ENCODE assay signal across 8 mouse cellular contexts in genomic region chr13:54610613-54610971, GRCm38 (mm10). TPM values are rescaled to one million over a fixed set of nuclear protein-coding genes. Genes with fewer than 3 reads are reported as not detected.
A peak's percentile ranks its signal among the peaks of the same experiment; 100 is the strongest.
DNase-seq lines count a peak whose midpoint lies in the region; ATAC-seq and TF ChIP-seq lines count a peak whose summit lies in the region.

No protein-coding gene starts in this region.

- 0 out of 2 replicates have a peak, but pooled peaks have one; percentile 26 for ATAC-seq in heart, embryonic 12.5 days (ENCODE audit: insufficient number of reproducible peaks, low FRiP score)
- no peak for ATAC-seq in embryonic facial prominence, embryonic 15.5 days (ENCODE audit: insufficient number of reproducible peaks, low FRiP score, low TSS enrichment, low read depth)
- ATAC-seq in intestine, embryonic 15.5 days = peak; percentile 50
- peak; percentile 45 for ATAC-seq in midbrain, embryonic 15.5 days (replicated peaks)
- no peak for ATAC-seq in CD4-positive, CD25-positive, alpha-beta regulatory T cell, adult 4 months

- peak overlapping the region; percentile 96 for H3K4me2 ChIP-seq in heart, embryonic 12.5 days
- H3K4me2 ChIP-seq in embryonic facial prominence, embryonic 15.5 days (replicated peaks) = peak overlapping the region; percentile 92
- peak overlapping the region; percentile 95 for H3K4me2 ChIP-seq in intestine, embryonic 15.5 days (replicated peaks)
- peak overlapping the region; percentile 67 for H3K4me2 ChIP-seq in midbrain, embryonic 15.5 days

- no peak for TF ChIP-seq CTCF in E14TG2a.4 (conservative IDR thresholded peaks at IDR 0.05; ENCODE audit: low read length)

- H3K27ac ChIP-seq in heart, embryonic 12.5 days (ENCODE audit: poor library complexity, severe bottlenecking) = 0 out of 2 replicates have a peak overlapping the region, but pooled peaks have one; percentile 7
- H3K27ac ChIP-seq in embryonic facial prominence, embryonic 15.5 days (replicated peaks) = peak overlapping the region; percentile 72
- peak overlapping the region; percentile 71 for H3K27ac ChIP-seq in intestine, embryonic 15.5 days
- H3K27ac ChIP-seq in midbrain, embryonic 15.5 days = peak overlapping the region; percentile 77

- peaks cover 2% of the 10 kb centered on the region; the same call in 1 of the 2 replicates for H3K36me3 ChIP-seq in heart, embryonic 12.5 days
- peaks cover 14% of the 10 kb centered on the region for H3K36me3 ChIP-seq in E14TG2a.4 (ENCODE audit: insufficient read depth, low read length)
- H3K36me3 ChIP-seq in embryonic facial prominence, embryonic 15.5 days = no peaks in the 10 kb centered on the region
- no peaks in the 10 kb centered on the region for H3K36me3 ChIP-seq in intestine, embryonic 15.5 days
- 0 out of 2 replicates have a peak, but pooled peaks cover 4% of the 10 kb centered on the region for H3K36me3 ChIP-seq in midbrain, embryonic 15.5 days (replicated peaks)

- peaks cover 20% of the 10 kb centered on the region for H3K4me1 ChIP-seq in heart, embryonic 12.5 days (replicated peaks)
- H3K4me1 ChIP-seq in E14TG2a.4 (replicated peaks; ENCODE audit: low read depth, low read length) = peaks cover 79% of the 10 kb centered on the region
- peaks cover 24% of the 10 kb centered on the region for H3K4me1 ChIP-seq in embryonic facial prominence, embryonic 15.5 days
- peaks cover 6% of the 10 kb centered on the region; the same call in 1 of the 2 replicates for H3K4me1 ChIP-seq in intestine, embryonic 15.5 days (replicated peaks)
- H3K4me1 ChIP-seq in midbrain, embryonic 15.5 days = peaks cover 30% of the 10 kb centered on the region

- no peaks in the 10 kb centered on the region for H3K27me3 ChIP-seq in heart, embryonic 12.5 days (replicated peaks)
- H3K27me3 ChIP-seq in E14TG2a.4 (ENCODE audit: insufficient read depth, low read length) = peaks cover 5% of the 10 kb centered on the region; the same call in 1 of the 2 replicates
- no peaks in the 10 kb centered on the region for H3K27me3 ChIP-seq in embryonic facial prominence, embryonic 15.5 days
- H3K27me3 ChIP-seq in intestine, embryonic 15.5 days (replicated peaks) = no peaks in the 10 kb centered on the region
- no peaks in the 10 kb centered on the region for H3K27me3 ChIP-seq in midbrain, embryonic 15.5 days (replicated peaks)

- H3K4me3 ChIP-seq in heart, embryonic 12.5 days = peak overlapping the region; percentile 76
- H3K4me3 ChIP-seq in E14TG2a.4 (replicated peaks; ENCODE audit: low read length) = peak overlapping the region; percentile 91
- peak overlapping the region; percentile 77 for H3K4me3 ChIP-seq in embryonic facial prominence, embryonic 15.5 days (replicated peaks)
- peak overlapping the region; percentile 77 for H3K4me3 ChIP-seq in intestine, embryonic 15.5 days (replicated peaks)
- peak overlapping the region; percentile 57 for H3K4me3 ChIP-seq in midbrain, embryonic 15.5 days

- 13% methylated on average over 13 of the region's 13 CpGs for WGBS in heart, embryonic 12.5 days
- 8% methylated on average over 13 of the region's 13 CpGs for WGBS in embryonic facial prominence, embryonic 15.5 days
- WGBS in intestine, embryonic 15.5 days = 8% methylated on average over 13 of the region's 13 CpGs
- WGBS in midbrain, embryonic 15.5 days = 5% methylated on average over 13 of the region's 13 CpGs

- H3K9ac ChIP-seq in heart, embryonic 12.5 days = peak overlapping the region; percentile 88
- peak overlapping the region; percentile 73 for H3K9ac ChIP-seq in embryonic facial prominence, embryonic 15.5 days
- H3K9ac ChIP-seq in intestine, embryonic 15.5 days = peak overlapping the region; percentile 79
- H3K9ac ChIP-seq in midbrain, embryonic 15.5 days = peak overlapping the region; percentile 69

- no peak for DNase-seq in heart, postnatal 4 days
- DNase-seq in thymus, postnatal 25 days = no peak

- no peaks in the 10 kb centered on the region for H3K9me3 ChIP-seq in heart, embryonic 12.5 days (replicated peaks)
- H3K9me3 ChIP-seq in E14TG2a.4 (ENCODE audit: low read length) = no peaks in the 10 kb centered on the region
- no peaks in the 10 kb centered on the region for H3K9me3 ChIP-seq in embryonic facial prominence, embryonic 15.5 days (replicated peaks)
- no peaks in the 10 kb centered on the region for H3K9me3 ChIP-seq in intestine, embryonic 15.5 days
- no peaks in the 10 kb centered on the region for H3K9me3 ChIP-seq in midbrain, embryonic 15.5 days

RNA-seq across cellular contexts. Expression of gene Cltb, which starts 0.6 kb away (rescaled TPM):
- polyA plus RNA-seq in heart, embryonic 12.5 days (2016; fragmentation: Nextera tagmentation; extraction: Ambion mirVana) = 48.9 and 52.6 TPM in 2 replicates
- total RNA-seq in heart, postnatal 4 days (2021) = 10 to 100 TPM; 90.0 to 96.8 TPM
- polyA plus RNA-seq in embryonic facial prominence, embryonic 15.5 days (2015; fragmentation: Nextera tagmentation; extraction: Ambion mirVana) = 79.3 and 82.1 TPM in 2 replicates
- 76.9 and 78.6 TPM in 2 replicates for polyA plus RNA-seq in intestine, embryonic 15.5 days (2015; fragmentation: Nextera tagmentation; extraction: Ambion mirVana)
- polyA plus RNA-seq in midbrain, embryonic 15.5 days (2015; fragmentation: Nextera tagmentation; extraction: Ambion mirVana) = 200 and 201 TPM in 2 replicates
- polyA plus RNA-seq in CD4-positive, CD25-positive, alpha-beta regulatory T cell, adult 4 months (2017; shearing (Covaris generic)) = 10 to 100 TPM; 15.6 to 16.2 TPM

RNA-seq across cellular contexts. Expression of gene Faf2, which starts 11.0 kb away (rescaled TPM):
- polyA plus RNA-seq in heart, embryonic 12.5 days (2016; fragmentation: Nextera tagmentation; extraction: Ambion mirVana) = 48.8 and 50.2 TPM in 2 replicates
- total RNA-seq in heart, postnatal 4 days (2021) = 10 to 100 TPM; 41.7 to 42.8 TPM
- polyA plus RNA-seq in embryonic facial prominence, embryonic 15.5 days (2015; fragmentation: Nextera tagmentation; extraction: Ambion mirVana) = 77.6 and 78.9 TPM in 2 replicates
- 67.5 and 68.5 TPM in 2 replicates for polyA plus RNA-seq in intestine, embryonic 15.5 days (2015; fragmentation: Nextera tagmentation; extraction: Ambion mirVana)
- 64.6 and 70.2 TPM in 2 replicates for polyA plus RNA-seq in midbrain, embryonic 15.5 days (2015; fragmentation: Nextera tagmentation; extraction: Ambion mirVana)
- 100 to 1,000 TPM in 1 of 2 experiments, 10 to 100 TPM in 1; 86.1 to 109 TPM for polyA plus RNA-seq in CD4-positive, CD25-positive, alpha-beta regulatory T cell, adult 4 months (2017; shearing (Covaris generic))

RNA-seq across cellular contexts. Expression of gene Higd2a, which starts 20.6 kb away (rescaled TPM):
- polyA plus RNA-seq in heart, embryonic 12.5 days (2016; fragmentation: Nextera tagmentation; extraction: Ambion mirVana) = 242 and 247 TPM in 2 replicates
- 100 to 1,000 TPM; 224 to 238 TPM for total RNA-seq in heart, postnatal 4 days (2021)
- polyA plus RNA-seq in embryonic facial prominence, embryonic 15.5 days (2015; fragmentation: Nextera tagmentation; extraction: Ambion mirVana) = 179 and 183 TPM in 2 replicates
- 233 and 239 TPM in 2 replicates for polyA plus RNA-seq in intestine, embryonic 15.5 days (2015; fragmentation: Nextera tagmentation; extraction: Ambion mirVana)
- 229 and 232 TPM in 2 replicates for polyA plus RNA-seq in midbrain, embryonic 15.5 days (2015; fragmentation: Nextera tagmentation; extraction: Ambion mirVana)
- 100 to 1,000 TPM in 1 of 2 experiments, 10 to 100 TPM in 1; 98.7 to 110 TPM for polyA plus RNA-seq in CD4-positive, CD25-positive, alpha-beta regulatory T cell, adult 4 months (2017; shearing (Covaris generic))

RNA-seq across cellular contexts. Expression of gene Nop16, which starts 20.7 kb away (rescaled TPM):
- 55.5 and 60.3 TPM in 2 replicates for polyA plus RNA-seq in heart, embryonic 12.5 days (2016; fragmentation: Nextera tagmentation; extraction: Ambion mirVana)
- total RNA-seq in heart, postnatal 4 days (2021) = 10 to 100 TPM; 21.8 to 21.9 TPM
- polyA plus RNA-seq in embryonic facial prominence, embryonic 15.5 days (2015; fragmentation: Nextera tagmentation; extraction: Ambion mirVana) = 88.1 and 90.6 TPM in 2 replicates
- polyA plus RNA-seq in intestine, embryonic 15.5 days (2015; fragmentation: Nextera tagmentation; extraction: Ambion mirVana) = 86.1 and 93.9 TPM in 2 replicates
- 56.9 and 59.3 TPM in 2 replicates for polyA plus RNA-seq in midbrain, embryonic 15.5 days (2015; fragmentation: Nextera tagmentation; extraction: Ambion mirVana)
- polyA plus RNA-seq in CD4-positive, CD25-positive, alpha-beta regulatory T cell, adult 4 months (2017; shearing (Covaris generic)) = 10 to 100 TPM; 59.5 to 64.6 TPM

RNA-seq across cellular contexts. Expression of gene Arl10, which starts 35.8 kb away (rescaled TPM):
- polyA plus RNA-seq in heart, embryonic 12.5 days (2016; fragmentation: Nextera tagmentation; extraction: Ambion mirVana) = 19.9 and 23.3 TPM in 2 replicates
- 10 to 100 TPM; 13.3 to 13.7 TPM for total RNA-seq in heart, postnatal 4 days (2021)
- 29.1 and 29.2 TPM in 2 replicates for polyA plus RNA-seq in embryonic facial prominence, embryonic 15.5 days (2015; fragmentation: Nextera tagmentation; extraction: Ambion mirVana)
- polyA plus RNA-seq in intestine, embryonic 15.5 days (2015; fragmentation: Nextera tagmentation; extraction: Ambion mirVana) = 21.7 and 25.2 TPM in 2 replicates
- polyA plus RNA-seq in midbrain, embryonic 15.5 days (2015; fragmentation: Nextera tagmentation; extraction: Ambion mirVana) = 116 and 121 TPM in 2 replicates
- 1 to 10 TPM; 3.8 to 5.0 TPM for polyA plus RNA-seq in CD4-positive, CD25-positive, alpha-beta regulatory T cell, adult 4 months (2017; shearing (Covaris generic))

Comparison
In these comparisons a context has a peak if more than half of its experiments do, and no peak if none do; other contexts are left out.
1. ATAC-seq: peak in heart, embryonic 12.5 days (single experiment), intestine, embryonic 15.5 days (single experiment) and midbrain, embryonic 15.5 days (single experiment); none in embryonic facial prominence, embryonic 15.5 days (single experiment) and CD4-positive, CD25-positive, alpha-beta regulatory T cell, adult 4 months (single experiment).
2. H3K27ac ChIP-seq: peak in every context shown above with its lines; median percentile 77 in midbrain, embryonic 15.5 days; 72 in embryonic facial prominence, embryonic 15.5 days; 71 in intestine, embryonic 15.5 days; 7 in heart, embryonic 12.5 days.
3. Peak in every context shown above with its lines, with median percentiles within 50 percentile points of each other: H3K4me2 ChIP-seq, H3K4me3 ChIP-seq and H3K9ac ChIP-seq.